Mouse (Mus musculus): ENCODE data around the gene Fam57b.

DNA sequence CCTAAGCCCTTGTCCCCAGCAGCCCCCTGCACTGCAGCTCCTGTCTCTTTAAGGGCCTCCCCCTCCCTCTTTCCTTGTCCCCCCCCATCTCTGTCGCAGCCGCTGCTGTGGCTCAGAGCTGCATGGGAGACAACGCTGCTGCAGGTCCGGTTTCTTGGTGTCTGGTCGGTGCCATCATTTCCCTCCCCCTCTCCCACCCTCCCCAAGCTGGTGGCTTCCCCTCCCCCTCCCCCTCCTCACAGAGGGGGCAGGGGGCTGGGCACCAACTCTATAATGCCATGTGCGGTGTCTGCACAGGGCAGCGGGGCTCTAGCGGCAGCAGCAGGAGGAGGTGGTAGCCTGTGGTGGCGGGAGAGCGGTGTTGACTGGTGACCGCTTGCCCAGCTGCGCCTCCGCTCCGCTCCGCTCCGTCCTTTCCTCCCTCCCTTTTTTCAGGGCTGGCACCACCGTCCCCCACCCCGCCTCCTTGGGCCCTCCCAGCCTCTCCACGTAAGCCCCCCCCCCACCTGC, 25.8 kb downstream of the Fam57b start:
- TF ChIP-seq HCFC1 (IDR thresholded peaks at IDR 0.05; ENCODE audit: low read depth, low read length), result no peak
- no peak for TF ChIP-seq TBP (conservative IDR thresholded peaks at IDR 0.05; ENCODE audit: low read depth, low read length)
- TF ChIP-seq CTCF (conservative IDR thresholded peaks at IDR 0.05 in 1 of 2, IDR thresholded peaks at IDR 0.05 in 1 of 2; ENCODE audit: low read depth in 2 of 2, low read length in 2 of 2), result no peak
- no peak for TF ChIP-seq SIN3A (IDR thresholded peaks at IDR 0.05; ENCODE audit: low read length)
- no peak for TF ChIP-seq POLR2AphosphoS2 (IDR thresholded peaks at IDR 0.05; ENCODE audit: low read depth, low read length)
- TF ChIP-seq SMC3 (IDR thresholded peaks at IDR 0.05; ENCODE audit: low read depth, low read length), result no peak
- TF ChIP-seq RCOR1 (conservative IDR thresholded peaks at IDR 0.05; ENCODE audit: low read depth, low read length), result no peak
- no peak for TF ChIP-seq MAX (IDR thresholded peaks at IDR 0.05; ENCODE audit: low read length)
- no peak for TF ChIP-seq MAFK (IDR thresholded peaks at IDR 0.05; ENCODE audit: insufficient replicate concordance, low read length)
- no peak for TF ChIP-seq USF1 (IDR thresholded peaks at IDR 0.05; ENCODE audit: low read depth, low read length)
- no peak for TF ChIP-seq JUN (IDR thresholded peaks at IDR 0.05; ENCODE audit: insufficient read depth, low read depth, low read length)
- no peak for TF ChIP-seq USF2 (conservative IDR thresholded peaks at IDR 0.05; ENCODE audit: low read depth, low read length)
